Mouse (Mus musculus) thymus, postnatal 14 days (tissue): ENCODE data around the gene AC129217.1.
A peak's percentile ranks its signal among the peaks of the same experiment; 100 is the strongest.

ENCODE experiments used
- DNase-seq: peaks from one replicate; pipeline ENCODE4 v3.0.0; 2021

The AC129217.1 gene

DNA sequence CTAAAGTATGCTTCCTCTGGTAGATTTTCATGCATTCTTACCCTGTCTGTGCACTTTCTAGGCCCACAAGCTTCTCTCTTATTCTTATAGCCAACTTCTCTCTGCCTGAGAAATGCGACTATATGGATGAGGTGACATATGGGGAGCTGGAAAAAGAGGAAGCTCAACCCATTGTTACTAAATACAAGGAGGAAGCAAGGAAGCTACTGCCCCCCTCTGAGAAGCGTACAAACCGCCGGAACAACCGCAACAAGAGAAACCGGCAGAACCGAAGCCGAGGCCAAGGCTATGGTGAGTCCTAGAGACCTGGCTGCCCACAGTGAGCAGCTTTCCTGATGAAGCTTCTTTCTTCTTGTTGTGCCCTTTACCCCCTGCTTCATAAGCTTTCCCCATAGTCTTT, at the start of gene AC129217.1:
AC129217.1 (plus strand) TSS at position 114 of the 400 bp plus-strand sequence.
- DNase-seq = no peak

DNA sequence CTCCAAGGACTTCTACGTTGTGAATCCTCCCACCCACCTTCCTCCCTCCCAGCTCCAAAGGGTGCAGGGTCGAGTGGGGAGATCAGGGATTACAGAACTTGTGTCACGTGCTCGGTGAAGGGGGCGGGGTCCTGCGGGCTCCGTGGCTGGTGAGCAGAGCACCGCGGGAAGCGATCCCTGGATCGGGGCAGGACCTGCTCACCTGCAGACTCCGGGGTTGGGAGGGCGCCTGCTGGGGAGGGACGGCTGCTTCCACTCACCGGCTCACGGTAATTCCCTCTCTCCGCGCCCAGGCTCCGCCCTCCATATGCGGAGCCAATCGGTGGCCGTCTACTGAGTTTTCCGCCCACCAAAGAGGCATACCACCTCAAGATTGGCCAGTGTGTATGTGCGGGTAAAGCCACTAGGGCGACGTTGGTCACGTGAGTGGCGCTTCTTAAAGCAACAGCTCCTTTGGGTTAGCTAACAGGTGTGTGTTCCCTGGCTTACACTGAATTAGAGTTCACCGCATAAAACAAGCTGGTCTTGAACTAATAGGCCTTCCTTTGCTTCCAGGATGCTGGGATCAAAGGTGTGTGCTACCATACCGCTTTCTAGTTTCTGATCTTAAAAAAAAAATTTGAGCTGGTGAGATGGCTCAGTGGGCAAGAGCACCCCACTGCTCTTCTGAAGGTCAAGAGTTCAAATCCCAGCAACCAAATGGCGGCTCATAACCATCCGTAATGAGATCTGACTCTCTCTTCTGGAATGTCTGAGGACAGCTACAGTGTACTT, 43.4 kb upstream of the AC129217.1 start, which contains the start of gene Taf6l:
Taf6l (minus strand) TSS at position 410 of the 774 bp plus-strand sequence.
- peak; percentile 92 for DNase-seq

DNA sequence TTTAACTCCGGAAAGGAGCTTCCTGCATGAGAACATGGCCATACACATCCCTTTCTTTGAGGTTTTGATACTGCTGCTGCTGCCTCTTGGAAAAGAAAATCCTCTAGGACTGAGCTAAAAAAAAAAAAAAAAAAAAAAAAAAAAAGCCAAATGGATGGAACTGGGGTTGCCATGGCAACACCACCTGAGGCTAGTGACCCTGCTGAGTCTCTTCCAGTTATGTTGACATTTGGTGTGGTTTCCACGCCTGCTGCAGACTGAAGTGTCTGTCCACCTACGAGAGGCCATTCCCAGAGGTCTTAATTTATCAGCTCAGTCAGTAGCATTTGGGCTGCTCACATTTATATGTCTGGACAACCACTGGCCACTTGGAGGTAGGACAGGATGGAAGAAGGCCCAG, 41.1 kb upstream of the AC129217.1 start:
- DNase-seq = no peak

DNA sequence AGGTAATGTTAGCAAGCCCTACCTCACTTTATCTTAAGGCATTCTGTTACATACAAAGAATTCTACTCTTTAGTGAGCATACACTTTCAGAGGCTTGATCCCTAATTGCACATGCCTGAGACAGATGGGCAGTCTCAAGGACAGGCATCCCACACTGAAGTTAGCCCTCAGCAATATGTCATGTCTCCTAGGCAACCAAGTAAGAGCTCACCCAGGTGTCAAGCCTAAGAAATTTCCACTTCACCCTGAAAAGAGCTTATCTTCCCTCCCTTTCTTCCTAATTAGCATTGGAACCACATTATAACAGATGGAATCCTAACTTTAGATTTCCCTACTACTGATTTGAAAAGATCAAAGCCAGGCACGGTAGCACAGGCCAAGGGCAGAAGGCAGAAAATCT, 40.4 kb upstream of the AC129217.1 start:
- no peak for DNase-seq

DNA sequence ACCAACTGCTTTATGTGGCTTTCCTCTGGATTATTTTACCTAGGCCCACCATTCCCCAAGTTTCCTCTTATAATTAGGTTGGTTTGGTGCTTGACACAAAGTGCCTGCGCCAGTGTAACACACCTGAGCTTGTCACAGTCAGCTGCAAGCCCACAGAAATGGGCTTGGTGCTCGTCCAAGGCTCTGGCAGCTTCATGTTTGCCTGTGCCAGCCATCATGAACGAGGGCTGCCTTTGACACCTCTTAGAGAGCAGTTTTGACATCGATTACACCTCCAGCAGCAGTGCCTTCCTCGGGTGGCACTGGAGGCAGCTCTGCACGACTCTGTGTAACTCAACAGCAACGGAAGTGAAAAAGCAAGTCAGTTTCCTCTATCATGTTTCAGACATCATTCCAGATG, 39.4 kb upstream of the AC129217.1 start:
- no peak for DNase-seq

DNA sequence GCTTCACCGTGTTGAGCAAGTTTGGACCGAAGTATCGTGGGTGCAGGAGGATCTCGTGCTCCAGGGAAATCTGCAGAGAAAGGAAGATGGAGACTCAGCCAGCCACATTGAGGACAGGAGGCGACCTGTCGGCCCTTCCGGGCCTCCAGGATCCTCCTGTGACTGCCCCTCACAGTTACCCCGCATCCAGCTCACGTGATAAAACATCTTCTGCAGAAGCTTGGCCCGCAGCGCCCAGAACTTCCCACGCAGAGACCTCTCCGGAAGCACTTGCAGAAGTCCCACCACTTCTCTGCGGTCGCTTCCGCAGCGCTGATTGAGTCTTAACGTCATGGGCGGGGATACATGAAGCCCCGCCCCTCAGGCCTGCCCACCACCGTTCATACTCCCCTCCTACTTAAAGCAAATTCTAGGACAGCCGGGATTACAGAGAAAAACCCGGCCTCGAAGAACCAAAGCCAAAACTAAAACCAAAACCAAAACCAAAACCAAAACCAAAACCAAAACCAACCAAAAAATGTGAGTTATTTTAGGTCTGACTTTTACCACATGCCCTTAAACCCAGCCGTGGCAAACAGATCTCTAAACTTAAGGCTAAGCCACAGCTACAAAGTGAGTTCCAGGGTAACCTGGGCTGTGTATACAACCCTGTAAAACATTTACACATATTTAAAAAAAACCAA, 31.2 kb upstream of the AC129217.1 start, which contains the start of gene Polr2g:
Polr2g (minus strand) TSS at position 314 of the 683 bp plus-strand sequence.
- peak; percentile 92 for DNase-seq

DNA sequence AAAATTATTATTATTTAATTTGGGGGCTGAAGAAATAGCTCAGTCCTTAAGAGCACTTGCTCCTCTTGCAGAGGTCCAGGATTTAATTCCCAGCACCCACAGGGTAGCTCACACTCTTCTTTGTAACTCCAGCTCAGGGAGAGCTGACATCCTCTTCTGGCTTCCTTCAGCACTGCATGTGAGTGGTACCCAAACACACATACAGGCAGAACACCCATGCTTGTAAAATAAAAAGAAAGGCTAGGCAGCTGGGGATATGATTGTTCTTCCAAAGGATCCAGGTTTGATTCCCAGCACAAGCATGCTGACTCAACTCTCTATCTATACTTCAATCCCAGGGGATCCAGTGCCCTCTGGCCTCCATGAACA, 30.6 kb upstream of the AC129217.1 start:
- DNase-seq = no peak

GRCm38 (mm10) chr19:8802130-8802821, 27.3 kb upstream of the AC129217.1 start, which contains the start of gene Zbtb3:
Gene Zbtb3 (plus strand): TSS chr19:8802555.
- peak; percentile 92 for DNase-seq

- DNase-seq = no peak
Observed at GRCm38 (mm10) chr19:8803204-8803780, 26.3 kb upstream of the AC129217.1 start.

DNA sequence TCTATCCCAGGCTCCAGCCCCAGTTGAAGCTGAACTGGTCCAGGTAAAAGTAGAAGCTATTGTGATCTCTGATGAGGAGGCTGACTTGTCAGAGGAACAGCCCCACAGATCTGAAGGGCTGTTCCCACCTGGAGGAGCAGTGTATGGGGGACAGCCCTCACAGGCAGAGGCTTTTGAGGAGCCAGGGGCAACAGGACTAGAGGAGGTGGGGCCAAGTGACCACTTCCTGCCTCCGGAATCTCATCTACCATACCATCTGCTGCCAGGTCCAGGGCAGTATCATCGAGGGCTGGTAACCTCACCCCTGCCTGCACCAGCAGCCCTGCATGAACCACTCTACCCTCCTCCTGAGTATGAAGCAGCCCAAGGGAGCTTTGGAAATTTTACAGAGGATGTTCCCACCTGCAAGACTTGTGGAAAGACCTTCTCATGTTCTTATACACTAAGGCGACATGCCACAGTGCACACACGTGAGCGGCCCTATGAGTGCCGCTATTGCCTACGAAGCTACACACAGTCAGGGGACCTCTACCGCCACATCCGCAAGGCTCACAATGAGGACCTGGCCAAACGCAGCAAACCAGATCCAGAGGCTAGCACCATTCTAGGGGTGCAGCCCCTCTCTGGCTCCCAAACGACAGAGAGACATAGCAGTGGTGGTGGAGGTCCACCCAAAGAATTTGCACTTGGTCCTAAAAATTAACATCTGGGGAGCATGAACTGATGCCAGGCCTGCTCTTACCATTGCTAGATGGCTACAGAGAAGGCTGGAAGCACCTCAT, 25.5 kb upstream of the AC129217.1 start:
- no peak for DNase-seq

DNA sequence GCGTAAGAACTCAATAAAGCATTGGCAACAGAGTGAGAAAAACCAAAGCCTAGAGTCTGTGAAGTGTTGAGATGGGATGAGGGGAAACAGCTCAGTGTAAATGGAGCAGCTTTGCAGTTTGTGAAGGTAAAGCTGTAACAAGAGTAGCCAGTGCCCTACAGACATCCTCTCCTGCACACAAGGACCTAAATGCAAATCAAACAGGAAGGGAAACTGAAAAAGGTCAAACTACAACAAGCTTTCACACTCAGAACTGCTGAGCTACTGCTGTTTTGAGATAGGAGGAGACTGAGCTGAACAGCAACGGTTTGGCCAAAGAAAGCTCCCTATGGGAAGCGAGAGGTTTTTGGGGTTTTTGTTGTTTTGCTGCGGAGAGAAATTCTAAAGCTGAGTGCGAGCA, 22.8 kb upstream of the AC129217.1 start:
- DNase-seq = no peak

DNA sequence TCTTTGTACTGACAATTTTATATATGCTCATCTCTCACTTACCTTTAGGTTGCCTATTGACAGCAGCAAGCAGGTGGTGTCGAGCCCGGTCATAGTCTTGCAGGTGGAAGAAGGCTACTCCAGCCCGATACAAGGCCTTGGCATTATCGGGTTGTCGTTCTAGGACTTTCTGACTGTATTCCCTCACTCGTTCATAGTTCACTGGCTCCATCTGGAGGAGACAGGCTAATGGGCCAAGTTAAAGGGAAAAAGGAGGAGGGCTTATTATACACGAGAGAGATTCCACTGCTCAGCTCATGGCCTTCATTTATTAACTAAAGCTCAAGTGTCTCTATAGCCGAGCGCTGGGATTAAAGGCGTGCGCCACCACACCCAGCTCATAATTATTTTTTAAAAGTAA, 13.8 kb upstream of the AC129217.1 start:
- DNase-seq = no peak

GRCm38 (mm10) chr19:8817001-8817400, 12.6 kb upstream of the AC129217.1 start:
- no peak for DNase-seq

GRCm38 (mm10) chr19:8818301-8818798, 11.2 kb upstream of the AC129217.1 start:
- DNase-seq = no peak

- peak; percentile 94 for DNase-seq
Observed at GRCm38 (mm10) chr19:8818801-8819595, 10.6 kb upstream of the AC129217.1 start, which contains the start of gene Ttc9c. Gene Ttc9c (minus strand): TSS chr19:8819333.

- peak; percentile 98 for DNase-seq
Observed at GRCm38 (mm10) chr19:8819596-8820423, 9.8 kb upstream of the AC129217.1 start, which contains the start of gene Hnrnpul2. Gene Hnrnpul2 (plus strand): TSS chr19:8820010.

GRCm38 (mm10) chr19:8820424-8820956, 9.1 kb upstream of the AC129217.1 start:
- DNase-seq = no peak

- DNase-seq = no peak
Observed at GRCm38 (mm10) chr19:8821146-8821545, 8.4 kb upstream of the AC129217.1 start.

- DNase-seq = no peak
Observed at GRCm38 (mm10) chr19:8822696-8823095, 6.9 kb upstream of the AC129217.1 start.

- no peak for DNase-seq
Observed at GRCm38 (mm10) chr19:8830664-8831063, 1.1 kb downstream of the AC129217.1 start.
